Mouse (Mus musculus) thymus, adult 2 months (tissue): Measurements from ENCODE around the gene Mas1. TPM values are rescaled to one million over a fixed set of nuclear protein-coding genes. Genes with fewer than 3 reads are reported as not detected.

Source experiments
- DNase-seq: peaks from one replicate; pipeline ENCODE4 v3.0.0; 2021
- H3K27ac ChIP-seq: fragments of 200-500 bp; 2 replicates; pipeline ENCODE4 v1.5.1; 2012; ENCODE audit warnings: low read length, control low read depth; ENCODE audit not compliant: control insufficient read depth, insufficient read depth
- H3K27me3 ChIP-seq: fragments of 200-500 bp; 2 replicates; pipeline ENCODE4 v1.6.1; 2012; ENCODE audit warnings: mild to moderate bottlenecking, low read length, moderate library complexity, mixed read lengths; ENCODE audit not compliant: control insufficient read depth, insufficient read depth
- H3K36me3 ChIP-seq: fragments of 200-500 bp; 2 replicates; pipeline ENCODE4 v1.6.1; 2012; ENCODE audit warnings: mild to moderate bottlenecking, low read length, moderate library complexity; ENCODE audit not compliant: control insufficient read depth, insufficient read depth
- H3K4me1 ChIP-seq: fragments of 200-500 bp; replicated peaks from 2 replicates; pipeline ENCODE4 v1.6.1; 2012; ENCODE audit warnings: low read length; ENCODE audit not compliant: control insufficient read depth, insufficient read depth
- H3K4me3 ChIP-seq: fragments of 200-500 bp; 2 replicates; pipeline ENCODE4 v1.5.1; 2012; ENCODE audit warnings: mild to moderate bottlenecking, low read length, control low read depth, moderate library complexity; ENCODE audit not compliant: control insufficient read depth, insufficient read depth
- CTCF ChIP-seq: fragments of 200-500 bp; IDR thresholded peaks from 2 replicates; pipeline ENCODE4 v1.5.1; 2012; ENCODE audit warnings: mild to moderate bottlenecking, control low read depth, low read length, moderate library complexity, borderline replicate concordance; ENCODE audit not compliant: control insufficient read depth, poor library complexity, insufficient read depth; ENCODE audit errors: extremely low read depth
- POLR2A ChIP-seq: fragments of 200-500 bp; IDR thresholded peaks from 2 replicates; pipeline ENCODE4 v1.6.1; 2012; ENCODE audit warnings: mild to moderate bottlenecking, low read length, control low read depth, moderate library complexity; ENCODE audit not compliant: control insufficient read depth, poor library complexity, insufficient read depth; ENCODE audit errors: extremely low read depth
- WGBS: fragments of 180-500 bp; shearing (Covaris S2); methylation state at CpG from one replicate; pipeline ENCODE4 v1.1.7; 2018; 5-methylcytosine and 5-hydroxymethylcytosine counted together
- polyA plus RNA-seq: library from polyadenylated mRNA; depleted of rRNA; stranded (reverse); fragments of >200 nt; gene quantifications from 2 replicates; pipeline ENCODE4 v1.2.3, GENCODE M21; 2012

Gene Mas1
- polyA plus RNA-seq, 1 experiment, result 0.28 TPM

- H3K27ac ChIP-seq, result no peak overlapping the region
- 84% methylated on average over 3 of the region's 3 CpGs for WGBS
- H3K4me1 ChIP-seq, result no peaks in the 10 kb centered on the region
- no peak for TF ChIP-seq CTCF
- no peak for TF ChIP-seq POLR2A
- H3K4me3 ChIP-seq, result no peak overlapping the region
- no peak for DNase-seq
- no peaks in the 10 kb centered on the region for H3K36me3 ChIP-seq
- H3K27me3 ChIP-seq, result no peaks in the 10 kb centered on the region
Measured at GRCm38 (mm10) chr17:12814502-12814901, 53.4 kb downstream of the Mas1 start.

- no peak for DNase-seq
- no peaks in the 10 kb centered on the region for H3K4me1 ChIP-seq
- no peak overlapping the region for H3K27ac ChIP-seq
- WGBS, result 100% methylated on average over 1 of the region's 1 CpGs
- no peaks in the 10 kb centered on the region for H3K27me3 ChIP-seq
- H3K4me3 ChIP-seq, result no peak overlapping the region
- H3K36me3 ChIP-seq, result no peaks in the 10 kb centered on the region
- TF ChIP-seq POLR2A, result no peak
- no peak for TF ChIP-seq CTCF
Measured at GRCm38 (mm10) chr17:12810973-12811303, 57.0 kb downstream of the Mas1 start.

GRCm38 (mm10) chr17:12810103-12810972 is 57.6 kb downstream of the Mas1 start:
- Histone ChIP-seq H3K27me3 (no peaks in the 10 kb centered on the region), H3K4me1 (no peaks in the 10 kb centered on the region), H3K27ac (no peak overlapping the region), H3K36me3 (no peaks in the 10 kb centered on the region), H3K4me3 (no peak overlapping the region)
- TF ChIP-seq CTCF (no peak), POLR2A (no peak)
- WGBS, result 30% methylated on average over 14 of the region's 14 CpGs
- peak; percentile 69 for DNase-seq

GRCm38 (mm10) chr17:12808851-12809250 is 59.1 kb downstream of the Mas1 start:
- Histone ChIP-seq H3K4me3 (no peak overlapping the region), H3K36me3 (no peaks in the 10 kb centered on the region), H3K4me1 (no peaks in the 10 kb centered on the region), H3K27me3 (no peaks in the 10 kb centered on the region), H3K27ac (no peak overlapping the region)
- TF ChIP-seq CTCF (no peak), POLR2A (no peak)
- WGBS, result 95% methylated on average over 6 of the region's 6 CpGs
- DNase-seq, result no peak

- H3K27ac ChIP-seq, result no peak overlapping the region
- H3K27me3 ChIP-seq, result no peaks in the 10 kb centered on the region
- DNase-seq, result no peak
- H3K4me1 ChIP-seq, result no peaks in the 10 kb centered on the region
- no peak overlapping the region for H3K4me3 ChIP-seq
- TF ChIP-seq POLR2A, result no peak
- H3K36me3 ChIP-seq, result no peaks in the 10 kb centered on the region
Measured at GRCm38 (mm10) chr17:12804584-12805445, 63.1 kb downstream of the Mas1 start.

GRCm38 (mm10) chr17:12801861-12802540 is 65.9 kb downstream of the Mas1 start:
- Histone ChIP-seq H3K27me3 (no peaks in the 10 kb centered on the region), H3K4me3 (no peak overlapping the region), H3K4me1 (no peaks in the 10 kb centered on the region), H3K36me3 (no peaks in the 10 kb centered on the region), H3K27ac (no peak overlapping the region)
- no peak for DNase-seq
- WGBS, result 95% methylated on average over 9 of the region's 9 CpGs
- TF ChIP-seq CTCF, result no peak
- no peak for TF ChIP-seq POLR2A
